In genomic region chr7:101937569-101937968, GRCm38 (mm10) we compare ENCODE assay signal across 24 mouse cellular contexts. TPM values are rescaled to one million over a fixed set of nuclear protein-coding genes. Genes with fewer than 3 reads are reported as not detected.
DNase-seq lines count a peak whose midpoint lies in the region; ATAC-seq and TF ChIP-seq lines count a peak whose summit lies in the region.
"Had no signal": no experiment of that assay in that cellular context is flagged by ENCODE, and none has a peak within 500 bp of the region (broad histone marks: within the 10 kb centered on the region; RNA-seq: fewer than 3 reads in every experiment).

No protein-coding gene starts in this region.

- H3K27ac ChIP-seq in hindbrain, embryonic 11.5 days (ENCODE audit: low read depth, low read length): no peak overlapping the region
- H3K27ac ChIP-seq in intestine, postnatal 0 days (ENCODE audit: low read depth, low read length): no peak overlapping the region
- H3K27ac ChIP-seq: forebrain, embryonic 12.5 days; heart, embryonic 13.5 days; lung, embryonic 15.5 days; neural tube, embryonic 15.5 days; stomach, postnatal 0 days had no signal

- peak; percentile 10 for DNase-seq in gastrocnemius, postnatal 10 days
- no peak for DNase-seq in gastrocnemius, postnatal 4 days (ENCODE audit: low spot score in 2 of 2)
- peak; percentile 89 to 93 for DNase-seq in cerebellum, adult 18-20 months
- DNase-seq in cerebellum, postnatal 36 days: peak; percentile 86 to 91
- peak; percentile 36 to 45 for DNase-seq in layer of hippocampus, postnatal 14 days (ENCODE audit: low spot score in 2 of 2)
- no peak for DNase-seq in embryo, embryonic 9.5 days (ENCODE audit: extremely low spot score)
- DNase-seq in hindbrain, embryonic 11.5 days (ENCODE audit: low spot score): no peak
- DNase-seq: gastrocnemius, postnatal 36 days; heart, postnatal 36 days; kidney, adult 9 months; midbrain, embryonic 14.5 days; thymus, postnatal 36 days had no signal

- no peak overlapping the region for H3K4me2 ChIP-seq in hindbrain, embryonic 11.5 days (replicated peaks; ENCODE audit: low read depth, low read length)
- no peak overlapping the region for H3K4me2 ChIP-seq in intestine, postnatal 0 days (replicated peaks; ENCODE audit: low read depth)
- H3K4me2 ChIP-seq: forebrain, embryonic 12.5 days; heart, embryonic 13.5 days; liver, embryonic 12.5 days; lung, embryonic 15.5 days; neural tube, embryonic 15.5 days had no signal

- no peak for ATAC-seq in hindbrain, embryonic 11.5 days (ENCODE audit: low FRiP score)
- ATAC-seq in intestine, postnatal 0 days: no peak
- ATAC-seq: CD4-positive, CD25-positive, alpha-beta regulatory T cell, adult 4 months; liver, embryonic 12.5 days had no signal

- no peaks in the 10 kb centered on the region for H3K36me3 ChIP-seq in hindbrain, embryonic 11.5 days (ENCODE audit: control insufficient read depth, insufficient read depth, low read length)
- H3K36me3 ChIP-seq in intestine, postnatal 0 days (ENCODE audit: control insufficient read depth, insufficient read depth): no peaks in the 10 kb centered on the region
- H3K36me3 ChIP-seq: lung, embryonic 15.5 days; neural tube, embryonic 15.5 days had no signal

- H3K27me3 ChIP-seq in hindbrain, embryonic 11.5 days (ENCODE audit: control insufficient read depth, insufficient read depth, low read length): no peaks in the 10 kb centered on the region
- H3K27me3 ChIP-seq in intestine, postnatal 0 days (replicated peaks; ENCODE audit: control insufficient read depth, insufficient read depth, low read length): no peaks in the 10 kb centered on the region
- H3K27me3 ChIP-seq: forebrain, embryonic 12.5 days; heart, embryonic 13.5 days; liver, embryonic 12.5 days; lung, embryonic 15.5 days; neural tube, embryonic 15.5 days had no signal

- H3K9ac ChIP-seq in hindbrain, embryonic 11.5 days (ENCODE audit: low read depth, low read length): no peak overlapping the region
- H3K9ac ChIP-seq in intestine, postnatal 0 days (ENCODE audit: low read depth, low read length): no peak overlapping the region
- H3K9ac ChIP-seq: forebrain, embryonic 12.5 days; heart, embryonic 13.5 days; liver, embryonic 12.5 days; lung, embryonic 15.5 days; neural tube, embryonic 15.5 days had no signal

- no peak overlapping the region for H3K4me3 ChIP-seq in hindbrain, embryonic 11.5 days (ENCODE audit: low read depth, low read length)
- H3K4me3 ChIP-seq in intestine, postnatal 0 days (ENCODE audit: low read depth, low read length): no peak overlapping the region
- H3K4me3 ChIP-seq: forebrain, embryonic 12.5 days; heart, embryonic 13.5 days; liver, embryonic 12.5 days; lung, embryonic 15.5 days; myocyte; neural tube, embryonic 15.5 days had no signal

- WGBS in hindbrain, embryonic 11.5 days: 92% methylated on average over 4 of the region's 4 CpGs
- 90% methylated on average over 4 of the region's 4 CpGs for WGBS in intestine, postnatal 0 days

- TF ChIP-seq CTCF in intestine, postnatal 0 days (IDR thresholded peaks at IDR 0.05; ENCODE audit: low read depth): no peak

- H3K9me3 ChIP-seq in hindbrain, embryonic 11.5 days (ENCODE audit: control insufficient read depth, low read length): no peaks in the 10 kb centered on the region
- no peaks in the 10 kb centered on the region for H3K9me3 ChIP-seq in intestine, postnatal 0 days (ENCODE audit: control insufficient read depth)
- H3K9me3 ChIP-seq: forebrain, embryonic 12.5 days; G1E; heart, embryonic 13.5 days; liver, embryonic 12.5 days; lung, embryonic 15.5 days; neural tube, embryonic 15.5 days had no signal

- no peaks in the 10 kb centered on the region for H3K4me1 ChIP-seq in hindbrain, embryonic 11.5 days (replicated peaks; ENCODE audit: control insufficient read depth, insufficient read depth, low read length)
- H3K4me1 ChIP-seq in intestine, postnatal 0 days (replicated peaks; ENCODE audit: control insufficient read depth, insufficient read depth, low read length): no peaks in the 10 kb centered on the region

RNA-seq across cellular contexts. Expression of gene Numa1, which starts 3.7 kb away (rescaled TPM):
- total RNA-seq in gastrocnemius, postnatal 10 days (2021): 10 to 100 TPM; 71.8 to 80.7 TPM
- 100 to 1,000 TPM; 115 to 123 TPM for total RNA-seq in gastrocnemius, postnatal 4 days (2021)
- total RNA-seq in layer of hippocampus, postnatal 14 days (2021): 10 to 100 TPM; 73.4 to 75.3 TPM
- polyA plus RNA-seq in hindbrain, embryonic 11.5 days (2014; fragmentation: Nextera tagmentation; extraction: Ambion mirVana): 86.9 and 88.9 TPM in 2 replicates
- 17.0 and 19.2 TPM in 2 replicates for polyA plus RNA-seq in intestine, postnatal 0 days (2015; fragmentation: Nextera tagmentation; extraction: Ambion mirVana)

RNA-seq across cellular contexts. Expression of gene Lrrc51, which starts 3.9 kb away (rescaled TPM):
- total RNA-seq in gastrocnemius, postnatal 10 days (2021): 1 to 10 TPM; 2.3 to 3.6 TPM
- total RNA-seq in gastrocnemius, postnatal 4 days (2021): 1 to 10 TPM; 2.8 to 3.1 TPM
- total RNA-seq in layer of hippocampus, postnatal 14 days (2021): 1 to 10 TPM; 4.8 to 7.4 TPM
- polyA plus RNA-seq in hindbrain, embryonic 11.5 days (2014; fragmentation: Nextera tagmentation; extraction: Ambion mirVana): 11.4 and 12.2 TPM in 2 replicates
- polyA plus RNA-seq in intestine, postnatal 0 days (2015; fragmentation: Nextera tagmentation; extraction: Ambion mirVana): 3.1 and 3.6 TPM in 2 replicates

RNA-seq across cellular contexts. Expression of gene Tomt, which starts 31.4 kb away (rescaled TPM):
- total RNA-seq in gastrocnemius, postnatal 10 days (2021): not detected
- under 1 TPM in 1 of 2 experiments, not detected in 1; 0.10 TPM for total RNA-seq in gastrocnemius, postnatal 4 days (2021)
- under 1 TPM; 0.18 to 0.21 TPM for total RNA-seq in layer of hippocampus, postnatal 14 days (2021)
- polyA plus RNA-seq in hindbrain, embryonic 11.5 days (2014; fragmentation: Nextera tagmentation; extraction: Ambion mirVana): 0.48 and 0.89 TPM in 2 replicates
- 0.20 and 0.25 TPM in 2 replicates for polyA plus RNA-seq in intestine, postnatal 0 days (2015; fragmentation: Nextera tagmentation; extraction: Ambion mirVana)
- total RNA-seq: adrenal gland, postnatal 4 days; gastrocnemius, postnatal 36 days; heart, postnatal 36 days; megakaryocyte progenitor cell, adult 5-6 weeks had no signal
- polyA plus RNA-seq: CD4-positive, CD25-positive, alpha-beta regulatory T cell, adult 4 months; stomach, postnatal 0 days had no signal

RNA-seq across cellular contexts. Expression of gene Lamtor1, which starts 31.9 kb away (rescaled TPM):
- total RNA-seq in gastrocnemius, postnatal 10 days (2021): 100 to 1,000 TPM; 101 to 114 TPM
- total RNA-seq in gastrocnemius, postnatal 4 days (2021): 100 to 1,000 TPM; 105 to 106 TPM
- 100 to 1,000 TPM in 1 of 2 experiments, 10 to 100 TPM in 1; 98.7 to 102 TPM for total RNA-seq in layer of hippocampus, postnatal 14 days (2021)
- 127 TPM in 2 replicates for polyA plus RNA-seq in hindbrain, embryonic 11.5 days (2014; fragmentation: Nextera tagmentation; extraction: Ambion mirVana)
- polyA plus RNA-seq in intestine, postnatal 0 days (2015; fragmentation: Nextera tagmentation; extraction: Ambion mirVana): 179 TPM in 2 replicates

Comparison
In these comparisons a context has a peak if more than half of its experiments do, and no peak if none do; other contexts are left out.
1. DNase-seq: peak in gastrocnemius, postnatal 10 days (single experiment), cerebellum, adult 18-20 months (2 of 2), cerebellum, postnatal 36 days (2 of 2) and layer of hippocampus, postnatal 14 days (2 of 2); none in gastrocnemius, postnatal 4 days (0 of 2), embryo, embryonic 9.5 days (single experiment) and hindbrain, embryonic 11.5 days (single experiment).